Comparison of ENCODE assay signal across 8 mouse cellular contexts in genomic region chr1:159163113-159163885, GRCm38 (mm10).
DNase-seq lines count a peak whose midpoint lies in the region; ATAC-seq lines count a peak whose summit lies in the region.

No protein-coding gene starts in this region.

- H3K4me3 ChIP-seq in forebrain, embryonic 13.5 days, result no peak overlapping the region
- H3K4me3 ChIP-seq in forebrain, embryonic 11.5 days (ENCODE audit: low read depth, low read length), result no peak overlapping the region
- no peak overlapping the region for H3K4me3 ChIP-seq in hindbrain, embryonic 16.5 days (ENCODE audit: low read length)

- no peaks in the 10 kb centered on the region for H3K36me3 ChIP-seq in forebrain, embryonic 13.5 days (ENCODE audit: poor library complexity, severe bottlenecking)
- H3K36me3 ChIP-seq in forebrain, embryonic 11.5 days (ENCODE audit: control insufficient read depth, insufficient read depth, low read length), result no peaks in the 10 kb centered on the region
- H3K36me3 ChIP-seq in hindbrain, embryonic 16.5 days (ENCODE audit: control insufficient read depth, insufficient read depth, low read length), result no peaks in the 10 kb centered on the region

- no peak overlapping the region for H3K9ac ChIP-seq in forebrain, embryonic 13.5 days
- no peak overlapping the region for H3K9ac ChIP-seq in forebrain, embryonic 11.5 days (ENCODE audit: low read length)
- no peak overlapping the region for H3K9ac ChIP-seq in hindbrain, embryonic 16.5 days (ENCODE audit: low read depth, low read length)

- 65% methylated on average over 4 of the region's 4 CpGs for WGBS in forebrain, embryonic 13.5 days
- WGBS in forebrain, embryonic 11.5 days, result 68% methylated on average over 4 of the region's 4 CpGs
- 69% methylated on average over 4 of the region's 4 CpGs for WGBS in hindbrain, embryonic 16.5 days

- H3K4me2 ChIP-seq in forebrain, embryonic 13.5 days, result no peak overlapping the region
- no peak overlapping the region for H3K4me2 ChIP-seq in forebrain, embryonic 11.5 days (ENCODE audit: low read depth, low read length, severe bottlenecking)
- no peak overlapping the region for H3K4me2 ChIP-seq in hindbrain, embryonic 16.5 days (ENCODE audit: low read length)

- DNase-seq in forebrain, embryonic 11.5 days (ENCODE audit: low spot score), result no peak
- peak; percentile 29 to 45 for DNase-seq in right cerebral cortex, postnatal 10 days (ENCODE audit: low spot score in 2 of 2)
- DNase-seq in right cerebral cortex, postnatal 25 days, result no peak
- peak; percentile 19 for DNase-seq in layer of hippocampus, adult 9-11 months
- DNase-seq in adrenal gland, postnatal 10 days, result no peak
- no peak for DNase-seq in thymus, postnatal 14 days

- no peaks in the 10 kb centered on the region for H3K27me3 ChIP-seq in forebrain, embryonic 13.5 days
- no peaks in the 10 kb centered on the region for H3K27me3 ChIP-seq in forebrain, embryonic 11.5 days (ENCODE audit: control insufficient read depth, insufficient read depth, low read length)
- H3K27me3 ChIP-seq in hindbrain, embryonic 16.5 days (replicated peaks; ENCODE audit: control insufficient read depth, insufficient read depth, low read length), result no peaks in the 10 kb centered on the region

- peak; percentile 86 for ATAC-seq in forebrain, embryonic 13.5 days
- ATAC-seq in forebrain, embryonic 11.5 days (replicated peaks; ENCODE audit: low FRiP score), result no peak
- ATAC-seq in hindbrain, embryonic 16.5 days, result no peak

- H3K27ac ChIP-seq in forebrain, embryonic 13.5 days, result no peak overlapping the region
- no peak overlapping the region for H3K27ac ChIP-seq in forebrain, embryonic 11.5 days (ENCODE audit: low read depth, low read length)
- no peak overlapping the region for H3K27ac ChIP-seq in hindbrain, embryonic 16.5 days (ENCODE audit: low read depth, low read length)

- H3K9me3 ChIP-seq in forebrain, embryonic 13.5 days (replicated peaks), result no peaks in the 10 kb centered on the region
- no peaks in the 10 kb centered on the region for H3K9me3 ChIP-seq in forebrain, embryonic 11.5 days (ENCODE audit: control insufficient read depth, low read length)
- H3K9me3 ChIP-seq in hindbrain, embryonic 16.5 days (ENCODE audit: control insufficient read depth, low read length), result no peaks in the 10 kb centered on the region

- no peaks in the 10 kb centered on the region for H3K4me1 ChIP-seq in forebrain, embryonic 13.5 days
- no peaks in the 10 kb centered on the region for H3K4me1 ChIP-seq in forebrain, embryonic 11.5 days (replicated peaks; ENCODE audit: control insufficient read depth, insufficient read depth, low read length)
- H3K4me1 ChIP-seq in hindbrain, embryonic 16.5 days (ENCODE audit: control insufficient read depth, insufficient read depth, low read depth, low read length), result no peaks in the 10 kb centered on the region

Comparison
In these comparisons a context has a peak if more than half of its experiments do, and no peak if none do; other contexts are left out.
1. DNase-seq: peak in right cerebral cortex, postnatal 10 days (2 of 2) and layer of hippocampus, adult 9-11 months (single experiment); none in forebrain, embryonic 11.5 days (single experiment), right cerebral cortex, postnatal 25 days (single experiment), adrenal gland, postnatal 10 days (single experiment) and thymus, postnatal 14 days (single experiment).